ENCODE assay signal across 7 mouse cellular contexts in genomic region chr13:60601436-60602415, GRCm38 (mm10). TPM values are rescaled to one million over a fixed set of nuclear protein-coding genes. Genes with fewer than 3 reads are reported as not detected.
DNase-seq lines count a peak whose midpoint lies in the region; ATAC-seq and TF ChIP-seq lines count a peak whose summit lies in the region.

Gene Dapk1 (plus strand): TSS chr13:60601947.

- ATAC-seq in embryonic facial prominence, embryonic 14.5 days (ENCODE audit: low read depth), result peak; percentile 92
- ATAC-seq in limb, embryonic 12.5 days (ENCODE audit: insufficient number of reproducible peaks, insufficient read depth, low FRiP score, low TSS enrichment, low read depth), result peak; percentile 91
- peak; percentile 93 for ATAC-seq in midbrain, embryonic 13.5 days

- H3K4me2 ChIP-seq in embryonic facial prominence, embryonic 14.5 days (ENCODE audit: low read depth, low read length), result peak within 1 kb of the TSS; percentile 83
- peak within 1 kb of the TSS; percentile 76 for H3K4me2 ChIP-seq in limb, embryonic 12.5 days
- peak within 1 kb of the TSS; percentile 70 for H3K4me2 ChIP-seq in midbrain, embryonic 13.5 days (replicated peaks)

- peaks cover 5% of the 10 kb centered on the region; the same call in 1 of the 2 replicates for H3K36me3 ChIP-seq in embryonic facial prominence, embryonic 14.5 days (ENCODE audit: control insufficient read depth, insufficient read depth, low read length)
- H3K36me3 ChIP-seq in limb, embryonic 12.5 days, result peaks cover 5% of the 10 kb centered on the region; the same call in 1 of the 2 replicates
- H3K36me3 ChIP-seq in midbrain, embryonic 13.5 days, result peaks cover 12% of the 10 kb centered on the region
- H3K36me3 ChIP-seq in spleen, adult 2 months (ENCODE audit: control insufficient read depth, insufficient read depth, low read length), result no peaks in the 10 kb centered on the region

- peak within 1 kb of the TSS; percentile 85 for H3K9ac ChIP-seq in embryonic facial prominence, embryonic 14.5 days (ENCODE audit: low read depth, low read length)
- H3K9ac ChIP-seq in limb, embryonic 12.5 days (replicated peaks), result peak within 1 kb of the TSS; percentile 81
- H3K9ac ChIP-seq in midbrain, embryonic 13.5 days (replicated peaks), result peak within 1 kb of the TSS; percentile 95

- under 1% methylated on average over 83 of the region's 90 CpGs for WGBS in bone marrow, adult 2 months
- under 1% methylated on average over 45 of the region's 90 CpGs for WGBS in embryonic facial prominence, embryonic 14.5 days
- WGBS in limb, embryonic 12.5 days, result 1% methylated on average over 76 of the region's 90 CpGs
- WGBS in midbrain, embryonic 13.5 days, result 1% methylated on average over 83 of the region's 90 CpGs
- 2% methylated on average over 79 of the region's 90 CpGs for WGBS in spleen, adult 2 months

- peak; percentile 94 for DNase-seq in embryonic facial prominence, embryonic 14.5 days (ENCODE audit: low spot score)
- peak; percentile 64 for DNase-seq in heart, adult 8-10 months (ENCODE audit: low spot score)
- DNase-seq in kidney, adult 9 months, result peak; percentile 84
- peak in 1 of 2 experiments; percentile 26 for DNase-seq in spleen, adult 2 months (ENCODE audit: low read depth in 1 of 2, low spot score in 2 of 2)

- peak within 1 kb of the TSS; percentile 24; the same call in 1 of the 2 replicates for H3K27ac ChIP-seq in bone marrow, adult 2 months (ENCODE audit: control insufficient read depth, insufficient read depth, low read depth, low read length, poor library complexity)
- H3K27ac ChIP-seq in embryonic facial prominence, embryonic 14.5 days (replicated peaks; ENCODE audit: low read depth, low read length), result peak within 1 kb of the TSS; percentile 76
- H3K27ac ChIP-seq in limb, embryonic 12.5 days, result peak within 1 kb of the TSS; percentile 78
- peak within 1 kb of the TSS; percentile 96 for H3K27ac ChIP-seq in midbrain, embryonic 13.5 days
- no peak within 1 kb of the TSS for H3K27ac ChIP-seq in spleen, adult 2 months (ENCODE audit: insufficient read depth, low read length)

- no peaks in the 10 kb centered on the region for H3K27me3 ChIP-seq in embryonic facial prominence, embryonic 14.5 days (replicated peaks; ENCODE audit: control insufficient read depth, insufficient read depth, low read length)
- no peaks in the 10 kb centered on the region for H3K27me3 ChIP-seq in limb, embryonic 12.5 days
- H3K27me3 ChIP-seq in midbrain, embryonic 13.5 days, result no peaks in the 10 kb centered on the region
- H3K27me3 ChIP-seq in spleen, adult 2 months (ENCODE audit: control insufficient read depth, insufficient read depth, low read length), result peaks cover 4% of the 10 kb centered on the region; the same call in 1 of the 2 replicates

- no peaks in the 10 kb centered on the region for H3K9me3 ChIP-seq in embryonic facial prominence, embryonic 14.5 days (ENCODE audit: control insufficient read depth, low read length)
- no peaks in the 10 kb centered on the region for H3K9me3 ChIP-seq in limb, embryonic 12.5 days
- H3K9me3 ChIP-seq in midbrain, embryonic 13.5 days, result no peaks in the 10 kb centered on the region

- H3K4me3 ChIP-seq in bone marrow, adult 2 months (replicated peaks; ENCODE audit: control insufficient read depth, low read depth, low read length), result peak within 1 kb of the TSS; percentile 65
- H3K4me3 ChIP-seq in embryonic facial prominence, embryonic 14.5 days (ENCODE audit: low read depth, low read length), result peak within 1 kb of the TSS; percentile 88
- peak within 1 kb of the TSS; percentile 80 for H3K4me3 ChIP-seq in limb, embryonic 12.5 days (replicated peaks)
- H3K4me3 ChIP-seq in midbrain, embryonic 13.5 days (replicated peaks), result peak within 1 kb of the TSS; percentile 90
- peak within 1 kb of the TSS; percentile 47 for H3K4me3 ChIP-seq in spleen, adult 2 months (ENCODE audit: extremely low read depth, insufficient read depth, insufficient read length)

- H3K4me1 ChIP-seq in bone marrow, adult 2 months (ENCODE audit: control insufficient read depth, insufficient read depth, low read length), result no peaks in the 10 kb centered on the region
- peaks cover 9% of the 10 kb centered on the region; the same call in 1 of the 2 replicates for H3K4me1 ChIP-seq in embryonic facial prominence, embryonic 14.5 days (ENCODE audit: control insufficient read depth, insufficient read depth, low read length)
- H3K4me1 ChIP-seq in limb, embryonic 12.5 days (replicated peaks), result peaks cover 12% of the 10 kb centered on the region
- H3K4me1 ChIP-seq in midbrain, embryonic 13.5 days (replicated peaks), result peaks cover 37% of the 10 kb centered on the region
- H3K4me1 ChIP-seq in spleen, adult 2 months (ENCODE audit: control insufficient read depth, insufficient read depth, insufficient read length), result no peaks in the 10 kb centered on the region

- TF ChIP-seq POLR2A in bone marrow, adult 2 months (IDR thresholded peaks at IDR 0.05; ENCODE audit: borderline replicate concordance, control insufficient read depth, low read depth, low read length), result peak; percentile 19; the same call in 1 of the 2 replicates
- no peak for TF ChIP-seq POLR2A in spleen, adult 2 months (IDR thresholded peaks at IDR 0.05; ENCODE audit: low read depth, low read length)

- peak; percentile 25; the same call in 1 of the 2 replicates for TF ChIP-seq CTCF in bone marrow, adult 2 months (IDR thresholded peaks at IDR 0.05; ENCODE audit: control insufficient read depth, insufficient read depth, low read length)
- peak; percentile 9; the same call in 1 of the 2 replicates for TF ChIP-seq CTCF in spleen, adult 2 months (IDR thresholded peaks at IDR 0.05; ENCODE audit: extremely low read depth, insufficient read depth, insufficient read length, insufficient replicate concordance)

RNA-seq across cellular contexts. Expression of gene Dapk1, which starts in this region (rescaled TPM):
- polyA plus RNA-seq in bone marrow, adult 2 months (2011; ENCODE audit: insufficient read depth, insufficient read length, low replicate concordance, missing spikeins), result 6.5 and 12.0 TPM in 2 replicates
- 16.3 and 17.9 TPM in 2 replicates for polyA plus RNA-seq in embryonic facial prominence, embryonic 14.5 days (2014; fragmentation: Nextera tagmentation; extraction: Ambion mirVana)
- 10 to 100 TPM; 26.5 to 33.0 (median 29.5) TPM for total RNA-seq in heart, adult 8-10 months (2022)
- 21.4 and 22.0 TPM in 2 replicates for polyA plus RNA-seq in limb, embryonic 12.5 days (2016; fragmentation: Nextera tagmentation; extraction: Ambion mirVana)
- 35.1 and 38.4 TPM in 2 replicates for polyA plus RNA-seq in midbrain, embryonic 13.5 days (2015; fragmentation: Nextera tagmentation; extraction: Ambion mirVana)
- 18.6 and 21.5 TPM in 2 replicates for polyA plus RNA-seq in spleen, adult 2 months (2012; rRNA removed)
